Mouse (Mus musculus) midbrain, embryonic 10.5 days (tissue): ENCODE measurements at regions not wholly inside any gene's neighbourhood (a gene's known extent, or its start where the extent isn't known, plus 50 kb on each side); places are given as distances from the start of the nearest gene placed in this dataset.

Experiments
- DNase-seq: peaks from one replicate; pipeline ENCODE4 v3.0.0-alpha.2; 2017; ENCODE audit warnings: low spot score
- H3K27ac ChIP-seq: fragments of 300-500 bp; sonication (generic); replicated peaks from 2 replicates; pipeline ENCODE4 v1.5.1; 2016; ENCODE audit warnings: mild to moderate bottlenecking
- H3K27me3 ChIP-seq: fragments of 300-500 bp; sonication (generic); 2 replicates; pipeline ENCODE4 v1.6.1; 2016; ENCODE audit warnings: low read depth, mild to moderate bottlenecking; ENCODE audit not compliant: poor library complexity, severe bottlenecking
- H3K36me3 ChIP-seq: fragments of 300-500 bp; sonication (generic); 2 replicates; pipeline ENCODE4 v1.6.1; 2016; ENCODE audit warnings: mild to moderate bottlenecking, moderate library complexity
- H3K4me1 ChIP-seq: fragments of 300-500 bp; sonication (generic); 2 replicates; pipeline ENCODE4 v1.6.1; 2016
- H3K4me3 ChIP-seq: fragments of 300-500 bp; sonication (generic); 2 replicates; pipeline ENCODE4 v1.5.1; 2016; ENCODE audit warnings: mild to moderate bottlenecking, moderate library complexity
- H3K9me3 ChIP-seq: fragments of 300-500 bp; sonication (generic); replicated peaks from 2 replicates; pipeline ENCODE4 v1.6.1; 2016; ENCODE audit warnings: mild to moderate bottlenecking
- WGBS: fragments of 180-500 bp; shearing (Covaris S2); methylation state at CpG from one replicate; pipeline ENCODE4 v1.1.7; 2016; 5-methylcytosine and 5-hydroxymethylcytosine counted together

- H3K4me1 ChIP-seq, result no peaks in the 10 kb centered on the region
- H3K36me3 ChIP-seq, result no peaks in the 10 kb centered on the region
- no peak for DNase-seq
- no peaks in the 10 kb centered on the region for H3K9me3 ChIP-seq
- no peaks in the 10 kb centered on the region for H3K27me3 ChIP-seq
- H3K4me3 ChIP-seq, result no peak overlapping the region
- H3K27ac ChIP-seq, result no peak overlapping the region
- WGBS, result 90% methylated on average over 16 of the region's 16 CpGs
These were observed 497.1 kb downstream of the Efna5 start for GRCm38 (mm10) chr17:62384053-62384452.

DNA sequence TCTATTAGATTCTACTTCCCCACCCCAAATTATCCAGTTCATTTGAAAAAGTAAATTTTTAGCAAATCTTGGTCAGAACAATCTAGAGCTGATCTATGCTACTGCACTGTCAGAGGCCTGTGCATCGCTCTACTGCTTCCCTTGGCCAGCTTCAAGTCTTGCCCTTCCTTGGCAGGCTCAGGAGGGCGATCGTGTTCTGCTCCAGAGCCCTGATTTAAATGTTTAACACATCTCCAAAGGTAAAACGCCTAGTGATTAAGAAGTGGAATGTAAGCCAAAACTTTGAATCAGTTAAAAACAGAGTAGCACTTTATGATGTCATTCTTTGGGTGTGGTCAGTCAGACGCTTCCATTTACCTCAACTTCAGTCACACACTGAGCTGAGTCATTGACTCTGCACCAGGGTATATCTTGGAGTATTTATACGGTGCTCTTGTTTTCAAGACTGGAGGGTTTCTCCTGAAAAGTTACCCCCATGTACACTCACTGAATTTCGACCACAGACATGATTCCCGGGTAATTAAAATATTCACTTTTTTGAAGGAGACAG, 502.2 kb downstream of the Efna5 start:
- no peaks in the 10 kb centered on the region for H3K4me1 ChIP-seq
- H3K4me3 ChIP-seq, result no peak overlapping the region
- no peak overlapping the region for H3K27ac ChIP-seq
- H3K36me3 ChIP-seq, result no peaks in the 10 kb centered on the region
- H3K27me3 ChIP-seq, result no peaks in the 10 kb centered on the region
- H3K9me3 ChIP-seq, result no peaks in the 10 kb centered on the region
- 90% methylated on average over 8 of the region's 8 CpGs for WGBS
- no peak for DNase-seq

DNA sequence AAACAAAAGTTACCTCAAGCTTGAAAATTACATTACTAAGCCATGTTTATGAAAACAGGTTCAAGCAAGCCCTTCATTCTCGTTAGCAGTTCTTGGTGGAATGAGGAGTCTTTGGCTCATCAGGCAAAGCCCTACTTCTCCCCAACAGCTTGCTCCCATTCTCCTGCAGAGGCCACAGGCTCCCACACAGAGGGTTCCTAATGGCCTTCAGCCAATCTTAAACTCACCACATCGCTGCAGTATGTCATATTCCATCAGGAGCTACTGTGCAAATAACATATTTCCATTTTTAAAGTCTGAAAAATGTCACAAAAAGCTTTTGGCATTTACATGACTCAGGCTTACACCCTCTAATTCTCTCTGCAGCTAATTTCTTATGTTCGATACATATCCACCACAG, 512.0 kb downstream of the Efna5 start:
- H3K27ac ChIP-seq, result no peak overlapping the region
- no peaks in the 10 kb centered on the region for H3K27me3 ChIP-seq
- DNase-seq, result no peak
- no peaks in the 10 kb centered on the region for H3K36me3 ChIP-seq
- H3K4me1 ChIP-seq, result no peaks in the 10 kb centered on the region
- H3K4me3 ChIP-seq, result no peak overlapping the region
- no peaks in the 10 kb centered on the region for H3K9me3 ChIP-seq
- WGBS, result 87% methylated on average over 3 of the region's 3 CpGs

- Histone ChIP-seq H3K27me3 (no peaks in the 10 kb centered on the region), H3K4me1 (no peaks in the 10 kb centered on the region), H3K27ac (no peak overlapping the region), H3K4me3 (no peak overlapping the region), H3K36me3 (no peaks in the 10 kb centered on the region), H3K9me3 (no peaks in the 10 kb centered on the region)
- WGBS, result 79% methylated on average over 4 of the region's 4 CpGs
- no peak for DNase-seq
These were observed 513.2 kb downstream of the Efna5 start for GRCm38 (mm10) chr17:62367937-62368336.

- H3K27me3 ChIP-seq, result no peaks in the 10 kb centered on the region
- no peaks in the 10 kb centered on the region for H3K36me3 ChIP-seq
- DNase-seq, result no peak
- H3K27ac ChIP-seq, result no peak overlapping the region
- H3K4me3 ChIP-seq, result no peak overlapping the region
- no peaks in the 10 kb centered on the region for H3K9me3 ChIP-seq
- no peaks in the 10 kb centered on the region for H3K4me1 ChIP-seq
These were observed 522.8 kb downstream of the Efna5 start for GRCm38 (mm10) chr17:62358323-62358722.

DNA sequence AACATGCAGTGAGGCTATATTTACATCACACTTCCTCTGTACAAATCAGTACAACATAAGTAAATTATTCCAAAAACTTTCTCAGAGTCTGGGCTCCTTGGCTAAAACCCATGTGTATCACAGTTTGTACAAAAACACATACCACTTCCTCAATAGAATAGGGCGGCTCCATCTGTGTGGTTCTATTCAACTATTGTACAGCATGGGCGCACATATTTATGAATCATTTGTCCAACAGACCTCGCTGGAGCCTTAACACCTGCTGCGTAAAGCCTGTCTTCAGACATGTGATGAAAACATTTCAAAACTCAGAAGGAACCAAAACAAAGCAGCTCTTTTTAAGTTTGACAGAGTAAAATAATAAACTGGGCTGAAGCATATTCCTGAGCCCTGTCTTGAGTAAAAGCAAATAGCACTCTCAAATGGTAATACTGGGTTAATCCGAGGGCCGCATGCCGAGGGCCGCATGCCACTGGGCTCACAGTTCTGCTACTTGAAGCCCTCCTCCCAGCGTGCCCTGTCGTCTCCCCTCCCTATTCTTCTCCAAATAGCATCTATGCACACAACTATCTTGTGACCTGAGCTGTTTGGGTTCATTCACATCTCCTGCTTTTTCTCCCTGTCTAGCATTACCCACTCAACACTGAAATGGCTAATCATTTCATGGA, 543.1 kb downstream of the Efna5 start:
- Histone ChIP-seq H3K27me3 (no peaks in the 10 kb centered on the region), H3K4me3 (no peak overlapping the region), H3K27ac (no peak overlapping the region), H3K4me1 (peaks cover 13% of the 10 kb centered on the region), H3K36me3 (no peaks in the 10 kb centered on the region), H3K9me3 (no peaks in the 10 kb centered on the region)
- no peak for DNase-seq
- WGBS, result 63% methylated on average over 10 of the region's 10 CpGs

GRCm38 (mm10) chr17:62330226-62330625, 550.9 kb downstream of the Efna5 start:
- no peak for DNase-seq
- H3K27ac ChIP-seq, result no peak overlapping the region
- H3K4me3 ChIP-seq, result no peak overlapping the region
- H3K27me3 ChIP-seq, result no peaks in the 10 kb centered on the region
- 0 out of 2 replicates have a peak, but pooled peaks cover 3% of the 10 kb centered on the region for H3K9me3 ChIP-seq
- 91% methylated on average over 4 of the region's 4 CpGs for WGBS
- H3K4me1 ChIP-seq, result no peaks in the 10 kb centered on the region
- no peaks in the 10 kb centered on the region for H3K36me3 ChIP-seq

GRCm38 (mm10) chr17:62326844-62327243, 554.3 kb downstream of the Efna5 start:
- H3K4me1 ChIP-seq, result no peaks in the 10 kb centered on the region
- no peak for DNase-seq
- H3K27ac ChIP-seq, result no peak overlapping the region
- H3K9me3 ChIP-seq, result 0 out of 2 replicates have a peak, but pooled peaks cover 5% of the 10 kb centered on the region
- H3K27me3 ChIP-seq, result no peaks in the 10 kb centered on the region
- no peaks in the 10 kb centered on the region for H3K36me3 ChIP-seq
- no peak overlapping the region for H3K4me3 ChIP-seq

GRCm38 (mm10) chr17:62319033-62319432, 562.1 kb downstream of the Efna5 start:
- Histone ChIP-seq H3K27ac (no peak overlapping the region), H3K4me3 (no peak overlapping the region), H3K4me1 (no peaks in the 10 kb centered on the region), H3K27me3 (no peaks in the 10 kb centered on the region), H3K9me3 (no peaks in the 10 kb centered on the region), H3K36me3 (no peaks in the 10 kb centered on the region)
- WGBS, result 80% methylated on average over 4 of the region's 4 CpGs
- no peak for DNase-seq

DNA sequence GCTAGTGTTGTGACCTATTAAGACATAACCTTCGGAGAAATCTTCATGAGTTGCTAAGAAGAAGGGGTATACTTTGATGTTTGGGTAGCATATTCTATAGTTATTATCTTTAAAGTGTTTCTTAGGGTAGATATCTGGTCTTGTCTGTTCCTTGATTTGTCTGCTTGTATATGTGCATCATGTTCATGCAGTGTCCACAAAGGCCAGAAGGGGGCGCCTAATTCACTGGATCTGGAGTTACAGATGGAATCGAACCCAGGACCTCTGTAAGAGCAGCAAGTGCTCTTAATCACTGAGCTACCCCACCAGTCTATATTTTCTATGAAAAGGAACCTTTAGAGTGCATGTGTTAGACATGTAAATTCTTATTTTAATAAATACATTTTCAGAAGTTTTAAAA, 571.1 kb downstream of the Efna5 start:
- H3K4me1 ChIP-seq, result no peaks in the 10 kb centered on the region
- H3K27ac ChIP-seq, result no peak overlapping the region
- no peaks in the 10 kb centered on the region for H3K9me3 ChIP-seq
- no peaks in the 10 kb centered on the region for H3K36me3 ChIP-seq
- DNase-seq, result no peak
- no peaks in the 10 kb centered on the region for H3K27me3 ChIP-seq
- 63% methylated on average over 3 of the region's 3 CpGs for WGBS
- H3K4me3 ChIP-seq, result no peak overlapping the region

DNA sequence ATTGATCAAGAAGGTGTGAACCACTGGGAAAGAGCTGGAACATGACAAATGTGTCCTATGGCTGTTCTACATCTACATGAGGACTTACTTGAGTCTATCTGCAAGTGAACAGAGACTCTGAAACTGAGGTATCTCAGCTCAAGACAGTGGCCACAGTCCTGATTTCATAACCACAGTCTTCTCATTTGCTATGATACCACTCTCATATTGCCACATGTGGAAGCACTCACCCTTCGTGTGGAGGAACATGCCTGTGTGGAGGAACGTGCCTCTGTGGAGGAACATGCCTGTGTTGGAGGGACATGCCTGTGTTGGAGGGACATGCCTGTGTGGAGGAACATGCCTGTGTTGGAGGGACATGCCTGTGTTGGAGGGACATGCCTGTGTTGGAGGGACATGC, 574.0 kb downstream of the Efna5 start:
- no peaks in the 10 kb centered on the region for H3K9me3 ChIP-seq
- H3K27me3 ChIP-seq, result no peaks in the 10 kb centered on the region

GRCm38 (mm10) chr17:62306524-62306923, 574.6 kb downstream of the Efna5 start:
- WGBS, result 85% methylated on average over 1 of the region's 1 CpGs
- Histone ChIP-seq H3K4me1 (no peaks in the 10 kb centered on the region), H3K27ac (no peak overlapping the region), H3K9me3 (no peaks in the 10 kb centered on the region), H3K36me3 (no peaks in the 10 kb centered on the region), H3K27me3 (no peaks in the 10 kb centered on the region), H3K4me3 (no peak overlapping the region)
- DNase-seq, result no peak

More for the DNA sequence above, 574.0 kb downstream of the Efna5 start:
- 89% methylated on average over 2 of the region's 2 CpGs for WGBS
- no peak overlapping the region for H3K4me3 ChIP-seq
- H3K36me3 ChIP-seq, result no peaks in the 10 kb centered on the region
- H3K4me1 ChIP-seq, result no peaks in the 10 kb centered on the region
- no peak overlapping the region for H3K27ac ChIP-seq
- DNase-seq, result no peak

- Histone ChIP-seq H3K27me3 (no peaks in the 10 kb centered on the region), H3K27ac (no peak overlapping the region), H3K9me3 (no peaks in the 10 kb centered on the region), H3K36me3 (no peaks in the 10 kb centered on the region), H3K4me1 (no peaks in the 10 kb centered on the region), H3K4me3 (no peak overlapping the region)
- no peak for DNase-seq
- WGBS, result 85% methylated on average over 3 of the region's 3 CpGs
These were observed 576.0 kb downstream of the Efna5 start for GRCm38 (mm10) chr17:62305140-62305539.

DNA sequence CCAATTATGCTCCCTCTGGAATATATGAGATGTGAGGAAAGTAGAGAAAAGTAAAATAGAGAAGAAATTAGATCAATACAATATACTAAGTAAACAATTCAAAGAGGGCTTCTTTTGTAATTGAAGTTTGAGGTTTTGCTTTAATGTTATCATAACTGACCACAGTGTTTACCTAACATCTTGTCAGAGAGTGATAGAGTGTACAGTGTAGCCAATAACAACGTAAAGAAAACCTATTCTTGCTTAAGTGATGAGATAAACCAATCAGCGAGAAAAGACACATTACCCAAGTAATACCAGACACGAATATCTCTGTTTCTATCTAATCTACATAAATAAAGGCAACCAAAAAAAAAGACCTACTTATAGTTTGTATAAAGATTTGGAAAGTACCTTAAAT, 577.0 kb downstream of the Efna5 start:
- 92% methylated on average over 3 of the region's 3 CpGs for WGBS
- H3K36me3 ChIP-seq, result no peaks in the 10 kb centered on the region
- DNase-seq, result no peak
- no peak overlapping the region for H3K4me3 ChIP-seq
- H3K27ac ChIP-seq, result no peak overlapping the region
- H3K9me3 ChIP-seq, result no peaks in the 10 kb centered on the region
- no peaks in the 10 kb centered on the region for H3K27me3 ChIP-seq
- no peaks in the 10 kb centered on the region for H3K4me1 ChIP-seq
